Mouse (Mus musculus) liver, postnatal 0 days (tissue): ENCODE results near the gene Hfe2. TPM values are rescaled to one million over a fixed set of nuclear protein-coding genes. Genes with fewer than 3 reads are reported as not detected.

Source experiments
- ATAC-seq: fragments of 200-750 bp; cut with Nextera tagmentation; 2 replicates; pipeline ENCODE4 v1.8.0; 2017; ENCODE audit warnings: mild to moderate bottlenecking, moderate library complexity
- DNase-seq: peaks from one replicate; pipeline ENCODE4 v3.0.0-alpha.2; 2016
- H3K27ac ChIP-seq: fragments of 300-500 bp; sonication (generic); 2 replicates; pipeline ENCODE4 v1.5.1; 2014; ENCODE audit warnings: antibody characterized with exemption, moderate library complexity, mild to moderate bottlenecking, low read depth
- H3K27me3 ChIP-seq: fragments of 300-500 bp; sonication (generic); 2 replicates; pipeline ENCODE4 v1.6.1; 2014; ENCODE audit warnings: low read length, control low read depth, mixed read lengths; ENCODE audit not compliant: insufficient read depth
- H3K36me3 ChIP-seq: fragments of 300-500 bp; sonication (generic); replicated peaks from 2 replicates; pipeline ENCODE4 v1.6.1; 2014; ENCODE audit warnings: mild to moderate bottlenecking, control low read depth, low read length, moderate library complexity, mixed read lengths; ENCODE audit not compliant: insufficient read depth
- H3K4me1 ChIP-seq: fragments of 300-500 bp; sonication (generic); 2 replicates; pipeline ENCODE4 v1.6.1; 2014; ENCODE audit warnings: antibody characterized with exemption, mild to moderate bottlenecking, control low read depth; ENCODE audit not compliant: insufficient read depth
- H3K4me2 ChIP-seq: fragments of 300-500 bp; sonication (generic); 2 replicates; pipeline ENCODE4 v1.6.1; 2014; ENCODE audit warnings: low read depth, mild to moderate bottlenecking, low read length, moderate library complexity, mixed read lengths
- H3K4me3 ChIP-seq: fragments of 300-500 bp; sonication (generic); 2 replicates; pipeline ENCODE4 v1.5.1; 2014; ENCODE audit warnings: low read depth, low read length
- H3K9ac ChIP-seq: fragments of 300-500 bp; sonication (generic); replicated peaks from 2 replicates; pipeline ENCODE4 v1.6.1; 2014; ENCODE audit warnings: mild to moderate bottlenecking, moderate library complexity
- H3K9me3 ChIP-seq: fragments of 300-500 bp; sonication (generic); 2 replicates; pipeline ENCODE4 v1.6.1; 2016; ENCODE audit warnings: mild to moderate bottlenecking, control low read depth, low read length, mixed read lengths
- CTCF ChIP-seq: sonication (generic); IDR thresholded peaks from 2 replicates; pipeline ENCODE4 v1.5.1; 2016; ENCODE audit warnings: antibody characterized with exemption, low read depth
- EP300 ChIP-seq: IDR thresholded peaks from 2 replicates; pipeline ENCODE4 v1.6.1; 2016; ENCODE audit warnings: antibody characterized with exemption, low read depth, mild to moderate bottlenecking
- WGBS: fragments of 180-500 bp; shearing (Covaris S2); extraction: QIAGEN DNeasy Blood & Tissue Kit; methylation state at CpG from one replicate; pipeline ENCODE4 v1.1.7; 2014; ENCODE audit not compliant: insufficient replicate concordance; 5-methylcytosine and 5-hydroxymethylcytosine counted together
- polyA plus RNA-seq: library from polyadenylated mRNA; unstranded; fragments of >200 nt; fragmentation: Nextera tagmentation; extraction: Ambion mirVana; gene quantifications from 2 replicates; pipeline ENCODE4 v1.2.1, GENCODE M21; 2015

Hfe2 gene
- polyA plus RNA-seq, 1 experiment from 2014 or later, result 19.2 TPM

- WGBS, result 80% methylated on average over 6 of the region's 6 CpGs
- no peak overlapping the region for H3K4me3 ChIP-seq
- H3K9ac ChIP-seq, result peak overlapping the region; percentile 3; the same call in 1 of the 2 replicates
- H3K4me1 ChIP-seq, result peaks cover 25% of the 10 kb centered on the region
- H3K9me3 ChIP-seq, result no peaks in the 10 kb centered on the region
- H3K36me3 ChIP-seq, result peaks cover 2% of the 10 kb centered on the region; the same call in 1 of the 2 replicates
- ATAC-seq (no peak), DNase-seq (no peak)
- H3K27me3 ChIP-seq, result no peaks in the 10 kb centered on the region
- H3K4me2 ChIP-seq, result no peak overlapping the region
- peak overlapping the region; percentile 99 for H3K27ac ChIP-seq
- TF ChIP-seq EP300, result no peak
- TF ChIP-seq CTCF, result no peak
These were observed 29.3 kb downstream of the Hfe2 start for GRCm38 (mm10) chr3:96554251-96554650.

GRCm38 (mm10) chr3:96555041-96555596 is 30.1 kb downstream of the Hfe2 start:
- Histone ChIP-seq H3K27ac (peak overlapping the region; percentile 99), H3K9ac (peak overlapping the region; percentile 45; the same call in 1 of the 2 replicates), H3K4me1 (peaks cover 27% of the 10 kb centered on the region), H3K9me3 (no peaks in the 10 kb centered on the region), H3K4me2 (peak overlapping the region; percentile 34; the same call in 1 of the 2 replicates), H3K4me3 (no peak overlapping the region), H3K36me3 (peaks cover 11% of the 10 kb centered on the region), H3K27me3 (no peaks in the 10 kb centered on the region)
- ATAC-seq (peak; percentile 60), DNase-seq (peak; percentile 66)
- TF ChIP-seq CTCF (no peak), EP300 (peak; percentile 91)
- 53% methylated on average over 12 of the region's 12 CpGs for WGBS

- H3K27ac ChIP-seq, result peak overlapping the region; percentile 99
These were observed 31.1 kb downstream of the Hfe2 start for GRCm38 (mm10) chr3:96555999-96556614.

GRCm38 (mm10) chr3:96556651-96557635 is 32.0 kb downstream of the Hfe2 start:
- peaks cover 17% of the 10 kb centered on the region for H3K4me1 ChIP-seq
- peak overlapping the region; percentile 86 for H3K9ac ChIP-seq
- H3K27ac ChIP-seq, result peak overlapping the region; percentile 99
- peak overlapping the region; percentile 83 for H3K4me2 ChIP-seq
- DNase-seq, result peak; percentile 26
- 3% methylated on average over 22 of the region's 22 CpGs for WGBS
- no peaks in the 10 kb centered on the region for H3K27me3 ChIP-seq
- H3K9me3 ChIP-seq, result no peaks in the 10 kb centered on the region
- peak overlapping the region; percentile 91 for H3K4me3 ChIP-seq
- ATAC-seq, result no peak
- H3K36me3 ChIP-seq, result peaks cover 25% of the 10 kb centered on the region
- no peak for TF ChIP-seq CTCF
- TF ChIP-seq EP300, result no peak

More at GRCm38 (mm10) chr3:96555999-96556614, 31.1 kb downstream of the Hfe2 start:
- Histone ChIP-seq H3K4me2 (peak overlapping the region; percentile 83), H3K9ac (peak overlapping the region; percentile 86; the same call in 1 of the 2 replicates), H3K4me1 (peaks cover 25% of the 10 kb centered on the region), H3K36me3 (peaks cover 20% of the 10 kb centered on the region), H3K9me3 (no peaks in the 10 kb centered on the region), H3K4me3 (peak overlapping the region; percentile 91), H3K27me3 (no peaks in the 10 kb centered on the region)
- peak; percentile 62 for DNase-seq
- TF ChIP-seq CTCF (no peak), EP300 (peak; percentile 92)
- peak; percentile 3 for ATAC-seq
- 62% methylated on average over 15 of the region's 15 CpGs for WGBS

GRCm38 (mm10) chr3:96557694-96558093 is 32.7 kb downstream of the Hfe2 start, which contains the start of gene Txnip:
TSS of gene Txnip (plus strand) at chr3:96557957.
- Histone ChIP-seq H3K4me1 (peaks cover 16% of the 10 kb centered on the region; the same call in 1 of the 2 replicates), H3K27ac (peak within 1 kb of the TSS; percentile 99), H3K36me3 (peaks cover 25% of the 10 kb centered on the region), H3K4me3 (peak within 1 kb of the TSS; percentile 91), H3K9ac (peak within 1 kb of the TSS; percentile 98), H3K9me3 (no peaks in the 10 kb centered on the region), H3K27me3 (no peaks in the 10 kb centered on the region), H3K4me2 (peak within 1 kb of the TSS; percentile 83)
- TF ChIP-seq EP300, result peak; percentile 90
- TF ChIP-seq CTCF, result peak; percentile 64
- peak; percentile 78 for ATAC-seq
- 3% methylated on average over 26 of the region's 26 CpGs for WGBS
- peak; percentile 100 for DNase-seq
